Mouse (Mus musculus): ENCODE results near the gene Cdc42bpg. TPM values are rescaled to one million over a fixed set of nuclear protein-coding genes. Genes with fewer than 3 reads are reported as not detected.

Gene Cdc42bpg
- total and polyA plus RNA-seq, 3 experiments: 0.79 to 4.2 (median 2.3) TPM

- 0 out of 2 replicates have a peak, but pooled peaks have one; percentile 67 for TF ChIP-seq MYC (IDR thresholded peaks at IDR 0.05; ENCODE audit: low read depth, low read length)
Measured at GRCm38 (mm10) chr19:6276426-6277421, 29.5 kb upstream of the Cdc42bpg start, which contains the start of gene Ehd1 (continued).

GRCm38 (mm10) chr19:6277661-6278438 is 28.4 kb upstream of the Cdc42bpg start:
- DNase-seq (ENCODE audit: extremely low read depth): peak; percentile 87
- TF ChIP-seq MEF2A (IDR thresholded peaks at IDR 0.05; ENCODE audit: borderline replicate concordance, low read depth, low read length) (peak; percentile 50; the same call in 1 of the 2 replicates), ZNF384 (IDR thresholded peaks at IDR 0.05; ENCODE audit: low read depth, low read length) (no peak), JUN (IDR thresholded peaks at IDR 0.05; ENCODE audit: insufficient read depth, low read depth, low read length) (no peak), CTCF (conservative IDR thresholded peaks at IDR 0.05 in 1 of 2, IDR thresholded peaks at IDR 0.05 in 1 of 2; ENCODE audit: low read depth in 2 of 2, low read length in 2 of 2) (no peak), SIN3A (IDR thresholded peaks at IDR 0.05; ENCODE audit: low read length) (peak; percentile 75), PAX5 (IDR thresholded peaks at IDR 0.05; ENCODE audit: low read length) (no peak), UBTF (IDR thresholded peaks at IDR 0.05; ENCODE audit: low read depth, low read length) (no peak; the same call in 1 of the 2 replicates), RAD21 (IDR thresholded peaks at IDR 0.05; ENCODE audit: low read depth, low read length) (no peak), ZC3H11A (IDR thresholded peaks at IDR 0.05; ENCODE audit: low read depth, low read length) (no peak), MYC (IDR thresholded peaks at IDR 0.05; ENCODE audit: low read depth, low read length) (no peak), MAZ (IDR thresholded peaks at IDR 0.05; ENCODE audit: low read depth, low read length) (peak; percentile 14), GABPA (IDR thresholded peaks at IDR 0.05; ENCODE audit: insufficient replicate concordance, low read depth, low read length) (no peak), POLR2A (IDR thresholded peaks at IDR 0.05; ENCODE audit: low read depth, low read length) (peak; percentile 90), ETS1 (conservative IDR thresholded peaks at IDR 0.05; ENCODE audit: low read depth, low read length) (peak; percentile 95), ELF1 (IDR thresholded peaks at IDR 0.05; ENCODE audit: low read depth, low read length) (no peak), TBP (conservative IDR thresholded peaks at IDR 0.05; ENCODE audit: low read depth, low read length) (peak; percentile 96), TCF12 (IDR thresholded peaks at IDR 0.05; ENCODE audit: low read depth, low read length) (0 out of 2 replicates have a peak, but pooled peaks have one; percentile 30), EP300 (IDR thresholded peaks at IDR 0.05; ENCODE audit: low read length) (0 out of 2 replicates have a peak, but pooled peaks have one; percentile 8), USF1 (IDR thresholded peaks at IDR 0.05; ENCODE audit: low read depth, low read length) (no peak), JUND (conservative IDR thresholded peaks at IDR 0.05; ENCODE audit: low read depth, low read length) (0 out of 2 replicates have a peak, but pooled peaks have one; percentile 7), BHLHE40 (IDR thresholded peaks at IDR 0.05; ENCODE audit: low read depth, low read length) (peak; percentile 62), HCFC1 (IDR thresholded peaks at IDR 0.05; ENCODE audit: low read depth, low read length) (no peak), E2F4 (IDR thresholded peaks at IDR 0.05; ENCODE audit: insufficient replicate concordance, low read depth, low read length) (0 out of 2 replicates have a peak, but pooled peaks have one; percentile 40), CHD2 (IDR thresholded peaks at IDR 0.05; ENCODE audit: low read length) (0 out of 2 replicates have a peak, but pooled peaks have one; percentile 36), ZKSCAN1 (IDR thresholded peaks at IDR 0.05; ENCODE audit: borderline replicate concordance, low read depth, low read length) (no peak), IRF4 (IDR thresholded peaks at IDR 0.05; ENCODE audit: low read depth, low read length) (no peak; the same call in none of the 2 replicates), ZMIZ1 (IDR thresholded peaks at IDR 0.05; ENCODE audit: low read depth, low read length) (peak; percentile 92), RCOR1 (conservative IDR thresholded peaks at IDR 0.05; ENCODE audit: low read depth, low read length) (no peak), POLR2AphosphoS2 (IDR thresholded peaks at IDR 0.05; ENCODE audit: low read depth, low read length) (peak; percentile 86), NRF1 (IDR thresholded peaks at IDR 0.05; ENCODE audit: low read depth, low read length) (no peak), NELFE (IDR thresholded peaks at IDR 0.05; ENCODE audit: low read depth, low read length) (peak; percentile 71), MAX (IDR thresholded peaks at IDR 0.05; ENCODE audit: low read length) (no peak)

More at GRCm38 (mm10) chr19:6277661-6278438, 28.4 kb upstream of the Cdc42bpg start:
- Histone ChIP-seq H3K9me3 (replicated peaks; ENCODE audit: low read length) (no peaks in the 10 kb centered on the region), H3K27ac (ENCODE audit: insufficient read depth, low read depth) (peak overlapping the region; percentile 99), H3K9ac (ENCODE audit: insufficient read depth, low read depth) (peak overlapping the region; percentile 92), H3K4me1 (ENCODE audit: control insufficient read depth in 1 of 2, insufficient read depth in 2 of 2) (peaks cover 22 to 54% of the 10 kb centered on the region in 2 experiments), H3K27me3 (replicated peaks) (no peaks in the 10 kb centered on the region), H3K4me3 (replicated peaks in 1 of 3; ENCODE audit: low read depth in 2 of 3, low read length in 2 of 3, poor library complexity in 1 of 3) (peak overlapping the region; percentile 70 to 99 (median 99)), H3K79me2 (replicated peaks; ENCODE audit: control insufficient read depth, extremely low read depth, insufficient read depth, poor library complexity, severe bottlenecking) (peaks cover 53% of the 10 kb centered on the region), H3K36me3 (replicated peaks in 1 of 2; ENCODE audit: control insufficient read depth in 1 of 2, insufficient read depth in 1 of 2, low read length in 1 of 2) (peaks cover 41 to 45% of the 10 kb centered on the region in 2 experiments), H3K4me2 (ENCODE audit: insufficient read depth, low read depth, poor library complexity, severe bottlenecking) (peak overlapping the region; percentile 69)
- in situ Hi-C loops (cut with MboI; ENCODE audit: low pct_ligation_motif_present, low pct_unique_long_range_greater_than_20kb, low sequenced_read_pairs) (no loop called here), dilution Hi-C loops (cut with MboI; ENCODE audit: extremely low pct_ligation_motif_present, extremely low pct_unique_long_range_greater_than_20kb, low sequenced_read_pairs) (no loop called here)
